Mouse (Mus musculus) midbrain, embryonic 14.5 days (tissue): ENCODE results near the gene Kat7. TPM values are rescaled to one million over a fixed set of nuclear protein-coding genes. Genes with fewer than 3 reads are reported as not detected.
A peak's percentile ranks its signal among the peaks of the same experiment; 100 is the strongest.

Experiments
- ATAC-seq: fragments of 200-750 bp; cut with Nextera tagmentation; 2 replicates; pipeline ENCODE4 v1.8.0; 2017; ENCODE audit warnings: moderate number of reproducible peaks, moderate library complexity; ENCODE audit not compliant: low FRiP score, low TSS enrichment
- DNase-seq: peaks from one replicate; pipeline ENCODE4 v3.0.0-alpha.2; 2015
- H3K27ac ChIP-seq: fragments of 300-500 bp; sonication (generic); replicated peaks from 2 replicates; pipeline ENCODE4 v1.5.1; 2014; ENCODE audit warnings: mild to moderate bottlenecking, low read depth, low read length, moderate library complexity
- H3K27me3 ChIP-seq: fragments of 300-500 bp; sonication (generic); 2 replicates; pipeline ENCODE4 v1.6.1; 2014; ENCODE audit warnings: low read length, control low read depth, mixed read lengths; ENCODE audit not compliant: control insufficient read depth, insufficient read depth
- H3K36me3 ChIP-seq: fragments of 300-500 bp; sonication (generic); 2 replicates; pipeline ENCODE4 v1.6.1; 2014; ENCODE audit warnings: low read length, control low read depth; ENCODE audit not compliant: control insufficient read depth, insufficient read depth
- H3K4me1 ChIP-seq: fragments of 300-500 bp; sonication (generic); 2 replicates; pipeline ENCODE4 v1.6.1; 2014; ENCODE audit warnings: mild to moderate bottlenecking, antibody characterized with exemption, low read length, control low read depth; ENCODE audit not compliant: control insufficient read depth, insufficient read depth
- H3K4me2 ChIP-seq: fragments of 300-500 bp; sonication (generic); 2 replicates; pipeline ENCODE4 v1.6.1; 2014; ENCODE audit warnings: mild to moderate bottlenecking, low read length, moderate library complexity
- H3K4me3 ChIP-seq: fragments of 300-500 bp; sonication (generic); replicated peaks from 2 replicates; pipeline ENCODE4 v1.5.1; 2014; ENCODE audit warnings: low read depth, low read length
- H3K9ac ChIP-seq: fragments of 300-500 bp; sonication (generic); replicated peaks from 2 replicates; pipeline ENCODE4 v1.6.1; 2014; ENCODE audit warnings: mild to moderate bottlenecking, low read length, moderate library complexity
- H3K9me3 ChIP-seq: fragments of 300-500 bp; sonication (generic); 2 replicates; pipeline ENCODE4 v1.6.1; 2016; ENCODE audit warnings: low read length, control low read depth, mixed read lengths; ENCODE audit not compliant: control insufficient read depth
- WGBS: fragments of 180-500 bp; shearing (Covaris S2); extraction: QIAGEN DNeasy Blood & Tissue Kit; methylation state at CpG from one replicate; pipeline ENCODE4 v1.1.7; 2014; 5-methylcytosine and 5-hydroxymethylcytosine counted together
- polyA plus RNA-seq: library from polyadenylated mRNA; unstranded; fragments of >200 nt; fragmentation: Nextera tagmentation; extraction: Ambion mirVana; gene quantifications from 2 replicates; pipeline ENCODE4 v1.2.1, GENCODE M21; 2014

The Kat7 gene
- polyA plus RNA-seq, 1 experiment from 2014 or later = 65.2 TPM

DNA sequence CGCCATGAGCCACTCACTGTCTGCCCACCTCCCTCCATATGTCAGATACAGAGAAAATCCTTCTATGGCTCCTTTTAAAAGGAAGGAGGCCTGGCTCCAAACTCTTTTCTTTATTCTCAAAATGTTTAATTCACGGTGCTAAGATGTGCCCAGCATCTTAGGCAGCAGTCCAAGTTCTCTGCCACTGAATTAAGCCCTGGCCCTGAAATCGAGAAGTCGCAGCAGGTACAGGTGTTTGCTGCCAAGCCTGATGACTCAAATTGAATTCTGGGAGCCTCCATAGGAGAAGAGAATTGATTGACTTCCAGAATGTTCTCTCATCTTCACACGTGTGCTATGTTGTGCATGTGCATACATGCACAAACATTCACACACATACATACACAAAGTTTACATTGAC, 27.7 kb downstream of the Kat7 start:
- Histone ChIP-seq H3K4me3 (no peak overlapping the region), H3K27me3 (no peaks in the 10 kb centered on the region), H3K9me3 (no peaks in the 10 kb centered on the region), H3K27ac (no peak overlapping the region), H3K9ac (no peak overlapping the region), H3K36me3 (peaks cover 95% of the 10 kb centered on the region), H3K4me2 (no peak overlapping the region), H3K4me1 (no peaks in the 10 kb centered on the region)
- WGBS = 93% methylated on average over 5 of the region's 5 CpGs
- no peak for ATAC-seq
- DNase-seq = no peak

DNA sequence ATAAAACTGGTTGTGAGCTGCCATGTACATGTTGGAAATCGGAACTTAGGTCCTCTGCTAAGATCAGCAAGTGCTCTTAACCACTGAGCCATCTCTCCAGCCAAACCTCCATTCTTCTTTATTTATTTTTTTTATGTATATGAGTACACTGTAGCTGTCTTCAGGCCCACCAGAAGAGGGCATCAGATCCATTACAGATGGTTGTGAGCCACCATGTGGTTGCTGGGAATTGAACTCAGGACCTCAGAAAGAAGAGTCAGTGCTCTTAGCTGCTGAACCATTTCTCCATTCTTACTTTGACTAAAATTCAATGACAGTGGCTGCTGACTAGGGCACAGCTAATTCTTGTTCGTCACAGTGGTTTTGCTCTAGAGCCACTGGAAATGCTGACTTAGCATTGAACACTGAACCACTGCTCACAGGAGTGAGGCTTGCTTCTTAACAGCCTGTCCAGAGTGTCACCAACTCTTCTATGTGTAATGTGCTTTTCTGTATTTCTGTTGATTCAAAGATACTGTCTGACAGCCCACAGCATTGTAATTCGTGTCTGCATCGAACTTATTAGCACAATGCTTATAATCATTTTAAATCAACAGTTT, 30.9 kb downstream of the Kat7 start:
- Histone ChIP-seq H3K36me3 (peaks cover 98% of the 10 kb centered on the region), H3K9me3 (no peaks in the 10 kb centered on the region), H3K4me2 (no peak overlapping the region), H3K9ac (no peak overlapping the region), H3K27ac (no peak overlapping the region), H3K4me3 (no peak overlapping the region), H3K4me1 (no peaks in the 10 kb centered on the region), H3K27me3 (no peaks in the 10 kb centered on the region)
- no peak for DNase-seq
- no peak for ATAC-seq
- WGBS = 92% methylated on average over 4 of the region's 4 CpGs

DNA sequence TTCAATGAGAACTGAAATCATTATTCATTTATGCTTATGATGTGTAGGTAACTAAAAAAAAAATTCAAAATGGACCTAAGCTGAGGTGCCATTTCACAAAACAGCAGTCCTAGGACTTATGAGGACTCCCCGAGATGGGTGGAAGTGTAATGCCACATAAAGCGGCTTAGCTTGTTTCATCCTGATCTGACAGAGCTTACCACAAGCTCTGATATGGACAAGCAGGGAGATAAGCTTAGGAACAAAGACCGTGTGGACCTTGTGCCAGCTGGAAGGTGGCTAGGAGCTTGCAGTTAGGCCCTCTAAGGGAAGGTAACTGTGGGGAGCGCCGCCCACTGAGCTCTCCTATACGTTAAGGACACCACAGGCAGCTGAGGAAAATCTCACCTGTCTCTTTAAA, 34.0 kb downstream of the Kat7 start:
- Histone ChIP-seq H3K4me2 (no peak overlapping the region), H3K4me1 (no peaks in the 10 kb centered on the region), H3K9me3 (no peaks in the 10 kb centered on the region), H3K4me3 (no peak overlapping the region), H3K36me3 (peaks cover 97% of the 10 kb centered on the region), H3K27ac (no peak overlapping the region), H3K27me3 (no peaks in the 10 kb centered on the region), H3K9ac (no peak overlapping the region)
- WGBS = 94% methylated on average over 6 of the region's 6 CpGs
- ATAC-seq (no peak), DNase-seq (no peak)

DNA sequence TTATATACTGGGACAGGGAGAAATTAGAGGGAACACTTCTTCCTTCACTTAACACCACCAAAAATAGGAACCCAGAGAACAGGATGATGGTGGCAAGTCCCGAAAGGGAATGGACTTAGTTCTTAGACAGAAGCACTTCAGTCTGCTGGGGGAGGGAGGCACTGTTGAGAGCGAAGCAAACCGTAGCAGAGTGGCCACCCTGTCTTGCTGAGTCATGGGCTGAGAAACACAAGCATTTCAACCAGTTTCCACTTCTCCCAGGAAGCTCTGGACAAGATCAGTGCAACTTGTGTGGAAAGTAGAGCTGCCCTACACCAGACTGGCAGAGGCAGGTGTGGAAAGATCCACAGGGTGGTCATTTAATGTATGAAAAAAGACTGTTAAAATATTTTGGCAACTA, 35.4 kb downstream of the Kat7 start:
- no peak for ATAC-seq
- WGBS = 85% methylated on average over 3 of the region's 3 CpGs
- peaks cover 92% of the 10 kb centered on the region for H3K36me3 ChIP-seq
- no peaks in the 10 kb centered on the region for H3K9me3 ChIP-seq
- no peaks in the 10 kb centered on the region for H3K4me1 ChIP-seq
- H3K4me3 ChIP-seq = no peak overlapping the region
- DNase-seq = no peak
- H3K27me3 ChIP-seq = no peaks in the 10 kb centered on the region
- no peak overlapping the region for H3K9ac ChIP-seq
- no peak overlapping the region for H3K27ac ChIP-seq
- no peak overlapping the region for H3K4me2 ChIP-seq

DNA sequence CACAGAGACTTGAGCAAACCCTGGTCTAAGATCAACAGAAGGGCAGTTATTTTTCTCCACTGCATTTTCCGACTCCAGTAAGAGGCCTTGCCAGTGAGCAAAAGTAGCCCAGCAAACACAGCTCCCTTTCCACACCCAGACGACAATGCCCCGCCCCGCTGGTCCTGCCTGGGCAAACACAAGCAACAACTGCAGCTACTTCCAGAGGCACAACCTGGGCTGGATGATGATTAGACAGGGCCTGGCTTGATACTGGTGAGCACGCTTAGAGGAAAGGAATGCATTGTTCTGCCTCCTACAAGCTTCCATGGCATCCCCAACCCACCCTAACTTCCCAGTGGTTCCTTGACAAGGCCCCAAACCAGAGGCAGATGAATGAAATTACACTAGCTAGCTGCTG, 36.4 kb downstream of the Kat7 start:
- ATAC-seq (no peak), DNase-seq (no peak)
- H3K4me3 ChIP-seq = no peak overlapping the region
- H3K36me3 ChIP-seq = peaks cover 88% of the 10 kb centered on the region
- H3K4me1 ChIP-seq = no peaks in the 10 kb centered on the region
- no peak overlapping the region for H3K4me2 ChIP-seq
- no peak overlapping the region for H3K9ac ChIP-seq
- WGBS = 91% methylated on average over 5 of the region's 5 CpGs
- H3K27ac ChIP-seq = no peak overlapping the region
- H3K27me3 ChIP-seq = no peaks in the 10 kb centered on the region
- H3K9me3 ChIP-seq = no peaks in the 10 kb centered on the region

DNA sequence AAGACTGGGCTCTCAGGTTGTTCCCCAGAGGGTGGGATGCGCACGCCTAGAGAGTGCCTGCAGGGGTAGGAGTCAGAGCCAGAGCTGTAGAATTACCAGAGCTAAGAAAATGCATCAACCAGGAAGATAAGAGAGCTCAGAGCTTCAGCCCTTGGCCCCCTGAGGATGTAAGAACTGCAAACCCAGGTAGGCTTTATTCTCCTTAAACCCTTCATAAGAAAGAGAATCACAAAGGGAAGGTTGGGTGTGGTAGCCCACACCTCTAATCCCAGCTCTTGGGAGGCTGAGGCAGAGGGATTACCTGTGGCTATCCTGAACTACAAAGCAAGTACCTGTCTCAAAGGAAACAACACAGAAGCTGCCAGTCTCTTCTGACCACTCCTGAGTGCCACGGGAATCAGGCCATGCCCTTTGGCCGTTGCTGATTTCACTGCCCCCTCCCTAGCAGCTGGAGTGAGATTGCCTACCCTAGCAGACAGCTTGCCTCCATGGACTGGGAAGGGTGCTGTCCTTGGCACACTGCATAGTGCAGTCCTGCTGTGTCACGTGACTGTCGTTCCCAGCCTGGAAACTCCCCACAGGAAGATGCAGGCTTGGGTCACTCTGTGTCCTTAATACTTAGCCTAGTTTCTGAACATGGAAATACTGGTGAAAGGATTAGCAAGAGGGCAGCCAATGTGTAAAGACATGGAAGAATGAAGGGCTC, 43.4 kb downstream of the Kat7 start:
- H3K9ac ChIP-seq = no peak overlapping the region
- H3K9me3 ChIP-seq = no peaks in the 10 kb centered on the region
- H3K4me2 ChIP-seq = no peak overlapping the region
- H3K27ac ChIP-seq = no peak overlapping the region
- H3K27me3 ChIP-seq = no peaks in the 10 kb centered on the region
- peaks cover 15% of the 10 kb centered on the region; the same call in 1 of the 2 replicates for H3K4me1 ChIP-seq
- 46% methylated on average over 6 of the region's 6 CpGs for WGBS
- H3K4me3 ChIP-seq = no peak overlapping the region
- no peak for DNase-seq
- no peak for ATAC-seq
- peaks cover 20% of the 10 kb centered on the region for H3K36me3 ChIP-seq

DNA sequence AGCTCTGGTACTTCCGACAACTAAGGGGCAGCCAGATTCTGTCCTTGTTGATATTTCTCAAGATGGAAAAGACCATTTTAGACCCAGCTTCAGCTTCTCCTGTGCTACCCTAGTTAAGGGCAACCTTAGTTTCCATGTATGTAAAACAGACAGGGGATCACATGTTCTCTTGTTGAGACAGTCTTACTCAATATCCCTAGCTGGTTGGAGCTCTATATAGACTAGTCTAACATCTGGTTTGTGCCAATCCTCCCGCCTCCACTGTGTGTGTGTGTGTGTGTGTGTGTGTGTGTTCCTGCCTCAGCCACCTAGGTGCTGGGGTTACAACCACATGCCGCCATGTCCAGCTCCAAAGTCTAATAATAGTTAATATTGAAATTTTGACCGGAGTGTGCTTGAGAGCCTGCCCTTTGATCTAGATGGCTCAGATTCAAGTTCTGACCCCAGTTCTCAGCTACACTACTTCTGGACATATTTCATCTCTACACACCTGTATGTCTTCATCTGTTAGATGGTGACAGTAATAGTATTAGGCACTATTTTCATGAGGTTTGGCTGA, 45.5 kb downstream of the Kat7 start:
- Histone ChIP-seq H3K27me3 (no peaks in the 10 kb centered on the region), H3K36me3 (peaks cover 5% of the 10 kb centered on the region; the same call in 1 of the 2 replicates), H3K4me2 (no peak overlapping the region), H3K27ac (peak overlapping the region; percentile 45; the same call in 1 of the 2 replicates), H3K9ac (no peak overlapping the region), H3K4me1 (peaks cover 15% of the 10 kb centered on the region; the same call in 1 of the 2 replicates), H3K9me3 (no peaks in the 10 kb centered on the region), H3K4me3 (no peak overlapping the region)
- WGBS = 54% methylated on average over 4 of the region's 4 CpGs
- no peak for DNase-seq
- ATAC-seq = no peak

DNA sequence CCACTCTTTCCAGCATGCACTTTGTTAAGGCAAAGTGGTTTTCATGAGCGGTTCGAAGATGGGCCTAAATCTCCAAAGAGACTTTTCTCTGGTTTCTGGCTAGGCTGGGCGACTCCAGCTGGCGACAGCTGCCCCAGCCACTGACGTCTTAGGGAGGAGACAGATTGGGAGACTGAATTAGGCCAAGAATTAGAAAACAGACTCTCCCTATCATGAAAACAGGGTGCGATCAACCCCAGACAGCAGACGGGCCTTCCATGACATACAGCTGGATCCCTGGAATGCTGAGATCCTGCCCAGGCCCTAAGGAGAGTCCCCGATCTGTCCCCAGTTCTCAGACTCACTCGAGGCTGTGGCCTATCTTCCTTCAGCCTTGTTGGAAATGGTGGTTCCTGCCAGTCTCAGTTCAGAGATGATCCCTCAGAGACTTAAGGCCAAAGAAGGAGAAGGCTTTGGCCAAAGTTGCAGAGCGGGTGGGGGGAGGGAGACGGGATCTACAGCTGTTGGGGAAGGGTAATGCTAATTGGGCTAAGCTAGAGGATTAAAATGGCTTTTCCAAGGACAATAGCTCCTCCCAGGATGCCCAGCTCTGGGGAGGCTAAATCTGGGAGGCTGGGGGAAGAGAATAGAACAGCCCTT, 46.1 kb downstream of the Kat7 start:
- Histone ChIP-seq H3K9me3 (no peaks in the 10 kb centered on the region), H3K36me3 (peaks cover 1% of the 10 kb centered on the region; the same call in 1 of the 2 replicates), H3K4me2 (no peak overlapping the region), H3K4me1 (peaks cover 18% of the 10 kb centered on the region), H3K27ac (peak overlapping the region; percentile 45; the same call in 1 of the 2 replicates), H3K4me3 (no peak overlapping the region), H3K27me3 (no peaks in the 10 kb centered on the region), H3K9ac (no peak overlapping the region)
- 10% methylated on average over 11 of the region's 11 CpGs for WGBS
- DNase-seq (peak; percentile 36), ATAC-seq (no peak)
